Mouse (Mus musculus) E14TG2a.4 (cell line): ENCODE data around the gene Gas7.

ENCODE experiments used
- CTCF ChIP-seq: conservative IDR thresholded peaks from 2 replicates; pipeline ENCODE4 v1.5.1; 2014; ENCODE audit warnings: low read length
- NANOG ChIP-seq: IDR thresholded peaks from 2 replicates; pipeline ENCODE4 v1.6.1; 2014; ENCODE audit warnings: borderline replicate concordance, low read length, mixed read lengths
- POU5F1 ChIP-seq: IDR thresholded peaks from 2 replicates; pipeline ENCODE4 v1.6.1; 2014; ENCODE audit warnings: low read length, borderline replicate concordance

GRCm38 (mm10) chr11:67523806-67524205 lies 68.6 kb downstream of the Gas7 start:
- TF ChIP-seq POU5F1: no peak
- TF ChIP-seq CTCF: no peak
- TF ChIP-seq NANOG: no peak
